Mouse (Mus musculus) liver, embryonic 11.5 days (tissue): ENCODE measurements at regions not wholly inside any gene's neighbourhood (a gene's known extent, or its start where the extent isn't known, plus 50 kb on each side); places are given as distances from the start of the nearest gene placed in this dataset.

Source experiments
- ATAC-seq: fragments of 200-750 bp; cut with Nextera tagmentation; replicated peaks from 2 replicates; pipeline ENCODE4 v1.8.0; 2017; ENCODE audit warnings: moderate number of reproducible peaks, mild to moderate bottlenecking, moderate TSS enrichment, moderate library complexity; ENCODE audit not compliant: low FRiP score
- DNase-seq: peaks from one replicate; pipeline ENCODE4 v3.0.0-alpha.2; 2017; ENCODE audit warnings: low spot score
- H3K27ac ChIP-seq: fragments of 300-500 bp; sonication (generic); 2 replicates; pipeline ENCODE4 v1.5.1; 2014; ENCODE audit warnings: mild to moderate bottlenecking, low read depth, low read length, control low read depth
- H3K27me3 ChIP-seq: fragments of 300-500 bp; sonication (generic); replicated peaks from 2 replicates; pipeline ENCODE4 v1.6.1; 2014; ENCODE audit warnings: low read length, mixed read lengths; ENCODE audit not compliant: control insufficient read depth, insufficient read depth
- H3K36me3 ChIP-seq: fragments of 300-500 bp; sonication (generic); 2 replicates; pipeline ENCODE4 v1.6.1; 2014; ENCODE audit warnings: mild to moderate bottlenecking, low read length, moderate library complexity, mixed read lengths; ENCODE audit not compliant: control insufficient read depth, insufficient read depth
- H3K4me1 ChIP-seq: fragments of 300-500 bp; sonication (generic); replicated peaks from 2 replicates; pipeline ENCODE4 v1.6.1; 2014; ENCODE audit warnings: low read length, mixed read lengths; ENCODE audit not compliant: control insufficient read depth, insufficient read depth
- H3K4me2 ChIP-seq: fragments of 300-500 bp; sonication (generic); 2 replicates; pipeline ENCODE4 v1.6.1; 2014; ENCODE audit warnings: mild to moderate bottlenecking, control low read depth, moderate library complexity
- H3K4me3 ChIP-seq: fragments of 300-500 bp; sonication (generic); 2 replicates; pipeline ENCODE4 v1.5.1; 2014; ENCODE audit warnings: low read depth, low read length, control low read depth
- H3K9ac ChIP-seq: fragments of 300-500 bp; sonication (generic); 2 replicates; pipeline ENCODE4 v1.6.1; 2014; ENCODE audit warnings: low read depth, low read length, control low read depth
- H3K9me3 ChIP-seq: fragments of 300-500 bp; sonication (generic); 2 replicates; pipeline ENCODE4 v1.6.1; 2016; ENCODE audit warnings: low read length, inconsistent platforms, mixed read lengths; ENCODE audit not compliant: control insufficient read depth
- WGBS: fragments of 180-500 bp; shearing (Covaris S2); extraction: QIAGEN DNeasy Blood & Tissue Kit; methylation state at CpG from one replicate; pipeline ENCODE4 v1.1.7; 2014; 5-methylcytosine and 5-hydroxymethylcytosine counted together

- WGBS = 83% methylated on average over 8 of the region's 8 CpGs
These were observed 364.2 kb upstream of the Mgmt start for GRCm38 (mm10) chr7:136530006-136530785.

DNA sequence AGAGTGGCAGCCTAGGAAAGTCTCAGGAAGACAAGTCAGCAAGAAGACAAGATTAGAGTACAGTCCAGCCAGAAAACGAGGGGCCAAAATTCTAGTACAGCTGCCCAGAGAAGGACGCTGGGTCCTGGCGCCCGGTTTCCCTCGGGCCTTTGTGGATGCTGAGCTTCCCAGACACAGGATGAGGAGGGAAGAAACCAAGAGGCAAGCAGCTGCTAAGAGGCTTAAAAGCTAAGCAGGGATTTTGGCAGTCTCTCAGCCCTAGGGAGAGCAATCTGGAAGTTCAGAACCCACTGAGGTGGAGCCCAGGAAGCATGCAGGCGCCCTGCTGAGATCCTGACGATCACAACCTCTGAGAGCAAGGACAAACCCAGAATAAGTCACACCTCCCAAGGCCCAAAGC, 363.1 kb upstream of the Mgmt start:
- Histone ChIP-seq H3K36me3 (no peaks in the 10 kb centered on the region), H3K9me3 (no peaks in the 10 kb centered on the region), H3K4me1 (no peaks in the 10 kb centered on the region), H3K4me2 (no peak overlapping the region), H3K27me3 (no peaks in the 10 kb centered on the region), H3K4me3 (no peak overlapping the region), H3K9ac (no peak overlapping the region), H3K27ac (no peak overlapping the region)
- DNase-seq = no peak
- WGBS = 50% methylated on average over 7 of the region's 7 CpGs
- ATAC-seq = no peak

More at GRCm38 (mm10) chr7:136530006-136530785, 364.2 kb upstream of the Mgmt start:
- no peaks in the 10 kb centered on the region for H3K4me1 ChIP-seq
- DNase-seq (no peak), ATAC-seq (no peak)
- H3K9ac ChIP-seq = no peak overlapping the region
- H3K36me3 ChIP-seq = no peaks in the 10 kb centered on the region
- H3K9me3 ChIP-seq = no peaks in the 10 kb centered on the region
- H3K27me3 ChIP-seq = no peaks in the 10 kb centered on the region
- H3K4me3 ChIP-seq = no peak overlapping the region
- H3K27ac ChIP-seq = no peak overlapping the region
- H3K4me2 ChIP-seq = no peak overlapping the region

DNA sequence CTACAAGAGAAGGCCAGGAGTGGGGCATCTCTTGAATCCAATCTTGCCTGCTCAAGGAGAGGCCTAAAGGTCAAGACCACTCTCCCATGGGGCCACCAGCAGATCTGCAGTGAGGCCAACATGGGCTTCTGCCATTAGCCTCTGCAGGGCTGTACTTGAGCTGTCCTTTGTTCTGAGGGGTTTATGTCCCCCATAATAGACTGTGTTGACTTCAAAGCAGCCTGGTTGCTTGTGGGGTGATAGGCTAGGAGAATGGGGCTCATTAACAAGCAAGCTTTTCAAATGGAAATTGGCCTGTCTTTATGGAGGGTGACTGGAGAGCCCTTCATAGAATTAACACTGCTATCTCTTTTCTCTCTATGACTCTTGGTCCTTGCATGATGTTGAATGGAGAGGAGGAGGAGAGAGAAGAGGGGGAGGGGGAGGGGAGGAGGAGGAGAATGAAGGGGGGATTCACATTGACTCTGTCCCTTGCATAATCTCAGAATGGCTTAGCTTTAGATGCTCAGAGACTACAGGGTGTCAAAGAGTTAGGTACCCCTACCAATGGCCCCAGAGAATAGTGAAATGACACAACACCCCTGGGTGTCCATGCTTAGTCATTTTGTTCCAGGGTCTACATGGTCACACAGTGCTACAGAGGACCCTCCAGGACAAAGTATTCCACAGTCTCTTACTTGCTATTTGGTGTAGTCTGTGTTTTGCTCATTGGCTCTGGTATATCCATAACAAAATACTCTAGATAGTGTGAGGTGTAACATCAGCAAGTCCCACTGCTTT, 352.3 kb upstream of the Mgmt start:
- Histone ChIP-seq H3K4me2 (no peak overlapping the region), H3K36me3 (no peaks in the 10 kb centered on the region), H3K4me3 (no peak overlapping the region), H3K9ac (no peak overlapping the region), H3K27ac (no peak overlapping the region), H3K9me3 (no peaks in the 10 kb centered on the region), H3K27me3 (no peaks in the 10 kb centered on the region), H3K4me1 (no peaks in the 10 kb centered on the region)
- ATAC-seq = no peak
- DNase-seq = no peak

DNA sequence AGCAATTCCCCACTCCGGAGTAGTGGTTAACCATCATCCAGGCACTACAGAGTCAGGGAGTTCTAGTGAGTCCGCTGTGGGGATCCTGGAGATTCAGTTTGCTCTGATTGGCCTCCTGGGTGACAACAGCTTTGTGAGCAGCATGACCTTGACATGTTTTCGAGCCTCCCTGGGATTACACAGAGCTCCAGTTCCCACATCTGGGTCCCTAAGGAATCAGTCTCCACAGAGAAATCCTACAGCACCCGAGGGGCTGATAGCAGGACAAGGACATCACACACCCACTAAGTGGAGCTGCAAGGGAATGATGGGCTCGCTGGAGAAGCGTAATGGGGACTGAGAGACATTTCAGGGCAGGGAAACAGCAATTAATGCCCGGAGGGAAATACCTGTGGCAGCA, 351.5 kb upstream of the Mgmt start:
- no peaks in the 10 kb centered on the region for H3K9me3 ChIP-seq
- no peaks in the 10 kb centered on the region for H3K4me1 ChIP-seq
- no peak for ATAC-seq
- WGBS = 69% methylated on average over 7 of the region's 7 CpGs
- H3K27ac ChIP-seq = no peak overlapping the region
- H3K36me3 ChIP-seq = no peaks in the 10 kb centered on the region
- H3K4me2 ChIP-seq = no peak overlapping the region
- no peak for DNase-seq
- H3K4me3 ChIP-seq = no peak overlapping the region
- H3K9ac ChIP-seq = no peak overlapping the region
- no peaks in the 10 kb centered on the region for H3K27me3 ChIP-seq

DNA sequence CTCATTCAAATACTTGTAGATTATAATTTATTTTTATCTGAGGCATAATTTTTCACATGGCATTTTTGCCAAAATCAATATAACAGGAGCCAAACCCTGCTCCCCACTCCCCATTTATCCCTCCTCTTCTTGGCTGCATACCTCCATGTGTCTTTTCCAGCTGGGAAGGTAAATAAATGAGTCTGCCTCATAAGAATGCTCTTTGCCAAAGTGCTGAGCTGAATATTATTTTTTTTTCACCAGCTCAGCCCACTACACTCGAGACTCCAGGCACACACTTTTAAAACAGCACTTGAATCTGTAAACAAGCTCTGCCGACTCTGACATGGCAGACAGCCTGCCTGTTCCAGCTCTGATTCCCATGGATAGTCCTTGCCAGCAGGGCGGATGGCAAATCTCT, 346.6 kb upstream of the Mgmt start:
- Histone ChIP-seq H3K4me2 (no peak overlapping the region), H3K27ac (no peak overlapping the region), H3K9ac (no peak overlapping the region), H3K9me3 (no peaks in the 10 kb centered on the region), H3K27me3 (no peaks in the 10 kb centered on the region), H3K4me1 (no peaks in the 10 kb centered on the region), H3K36me3 (no peaks in the 10 kb centered on the region), H3K4me3 (no peak overlapping the region)
- WGBS = 52% methylated on average over 3 of the region's 3 CpGs
- no peak for ATAC-seq
- no peak for DNase-seq

- Histone ChIP-seq H3K4me2 (no peak overlapping the region), H3K9me3 (no peaks in the 10 kb centered on the region), H3K36me3 (no peaks in the 10 kb centered on the region), H3K4me3 (no peak overlapping the region), H3K9ac (no peak overlapping the region), H3K27me3 (no peaks in the 10 kb centered on the region), H3K27ac (no peak overlapping the region), H3K4me1 (no peaks in the 10 kb centered on the region)
- DNase-seq (no peak), ATAC-seq (no peak)
- 53% methylated on average over 4 of the region's 4 CpGs for WGBS
These were observed 338.0 kb upstream of the Mgmt start for GRCm38 (mm10) chr7:136556436-136556835.

DNA sequence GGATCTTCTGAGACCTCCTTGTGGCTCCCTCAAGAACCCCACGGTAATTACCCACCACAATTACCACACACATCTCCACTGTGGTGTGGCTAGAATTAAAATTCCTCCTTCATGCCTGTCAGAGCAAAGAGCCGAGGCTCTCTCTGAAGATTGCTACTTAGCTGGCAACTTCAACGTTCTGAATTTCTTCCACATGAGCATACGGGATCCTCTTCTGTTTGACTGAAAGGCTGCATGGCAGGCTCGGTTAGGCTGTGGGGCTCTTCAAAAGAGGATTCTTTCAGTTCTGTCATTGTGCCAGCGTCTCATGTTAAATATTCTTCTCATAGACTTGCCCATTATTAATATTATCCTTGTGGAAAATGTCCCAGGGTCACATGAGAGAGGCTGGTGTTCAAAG, 334.9 kb upstream of the Mgmt start:
- WGBS = 82% methylated on average over 6 of the region's 6 CpGs
- H3K36me3 ChIP-seq = no peaks in the 10 kb centered on the region
- no peak overlapping the region for H3K27ac ChIP-seq
- no peaks in the 10 kb centered on the region for H3K9me3 ChIP-seq
- no peak for ATAC-seq
- H3K4me2 ChIP-seq = no peak overlapping the region
- H3K4me1 ChIP-seq = no peaks in the 10 kb centered on the region
- no peak for DNase-seq
- H3K27me3 ChIP-seq = no peaks in the 10 kb centered on the region
- no peak overlapping the region for H3K4me3 ChIP-seq
- H3K9ac ChIP-seq = no peak overlapping the region

- Histone ChIP-seq H3K36me3 (no peaks in the 10 kb centered on the region), H3K4me1 (no peaks in the 10 kb centered on the region), H3K4me2 (no peak overlapping the region), H3K4me3 (no peak overlapping the region), H3K9ac (no peak overlapping the region), H3K27ac (no peak overlapping the region), H3K27me3 (no peaks in the 10 kb centered on the region), H3K9me3 (no peaks in the 10 kb centered on the region)
- ATAC-seq (no peak), DNase-seq (no peak)
- WGBS = 71% methylated on average over 7 of the region's 7 CpGs
These were observed 323.5 kb upstream of the Mgmt start for GRCm38 (mm10) chr7:136570911-136571310.

GRCm38 (mm10) chr7:136581896-136582295, 312.5 kb upstream of the Mgmt start:
- Histone ChIP-seq H3K4me1 (no peaks in the 10 kb centered on the region), H3K9ac (no peak overlapping the region), H3K27me3 (peaks cover 6% of the 10 kb centered on the region; the same call in 1 of the 2 replicates), H3K4me2 (no peak overlapping the region), H3K36me3 (no peaks in the 10 kb centered on the region), H3K27ac (no peak overlapping the region), H3K9me3 (no peaks in the 10 kb centered on the region), H3K4me3 (no peak overlapping the region)
- ATAC-seq = no peak
- DNase-seq = no peak
- WGBS = 54% methylated on average over 12 of the region's 12 CpGs
